In genomic region chr14:79184071-79184470, GRCm38 (mm10) we compare ENCODE assay signal across 12 mouse cellular contexts.
A peak's percentile ranks its signal among the peaks of the same experiment; 100 is the strongest.
DNase-seq lines count a peak whose midpoint lies in the region; ATAC-seq and TF ChIP-seq lines count a peak whose summit lies in the region.
"Had no signal": no experiment of that assay in that cellular context is flagged by ENCODE, and none has a peak within 500 bp of the region (broad histone marks: within the 10 kb centered on the region; RNA-seq: fewer than 3 reads in every experiment).

No protein-coding gene starts in this region.

- intact Hi-C loops in gastrocnemius, adult 2 months (cut with DNase I) = loop anchor here (5.0 kb wide), 2 partner anchors 93 to 118 kb away; partner anchors contain the start of gene Rgcc

- H3K27ac ChIP-seq in gastrocnemius, adult 2 months = peak overlapping the region; percentile 84
- H3K27ac ChIP-seq in lung, postnatal 0 days (ENCODE audit: low read length) = 0 out of 2 replicates have a peak overlapping the region, but pooled peaks have one; percentile 9
- H3K27ac ChIP-seq in stomach, embryonic 14.5 days (ENCODE audit: low read length) = peak overlapping the region; percentile 39; the same call in 1 of the 2 replicates
- H3K27ac ChIP-seq: heart, embryonic 13.5 days had no signal

- ATAC-seq in lung, postnatal 0 days = peak; percentile 49
- ATAC-seq in stomach, embryonic 14.5 days (ENCODE audit: insufficient number of reproducible peaks, insufficient read depth, low FRiP score, low read depth) = no peak
- ATAC-seq in megakaryocyte, adult 5-6 weeks (ENCODE audit: poor library complexity, severe bottlenecking) = no peak

- no peak for TF ChIP-seq CTCF in gastrocnemius, adult 2 months (IDR thresholded peaks at IDR 0.05)
- TF ChIP-seq CTCF in lung, postnatal 0 days (IDR thresholded peaks at IDR 0.05) = no peak

- no peaks in the 10 kb centered on the region for H3K36me3 ChIP-seq in lung, postnatal 0 days (ENCODE audit: insufficient read depth, low read length)
- no peaks in the 10 kb centered on the region for H3K36me3 ChIP-seq in stomach, embryonic 14.5 days (ENCODE audit: control insufficient read depth, insufficient read depth, low read length)

- H3K9me3 ChIP-seq in lung, postnatal 0 days (ENCODE audit: low read length) = no peaks in the 10 kb centered on the region
- H3K9me3 ChIP-seq in stomach, embryonic 14.5 days (ENCODE audit: control insufficient read depth, low read depth, low read length) = no peaks in the 10 kb centered on the region

- H3K4me3 ChIP-seq in gastrocnemius, adult 2 months = peak overlapping the region; percentile 8
- no peak overlapping the region for H3K4me3 ChIP-seq in lung, postnatal 0 days (ENCODE audit: low read depth, low read length)
- no peak overlapping the region for H3K4me3 ChIP-seq in stomach, embryonic 14.5 days (ENCODE audit: low read depth, low read length)
- H3K4me3 ChIP-seq: heart, embryonic 13.5 days had no signal

- no peak overlapping the region for H3K9ac ChIP-seq in lung, postnatal 0 days (replicated peaks; ENCODE audit: low read depth)
- no peak overlapping the region for H3K9ac ChIP-seq in stomach, embryonic 14.5 days (replicated peaks; ENCODE audit: low read depth, low read length)
- H3K9ac ChIP-seq: heart, embryonic 13.5 days had no signal

- WGBS in lung, postnatal 0 days = 63% methylated on average over 10 of the region's 10 CpGs
- 83% methylated on average over 10 of the region's 10 CpGs for WGBS in stomach, embryonic 14.5 days

- H3K27me3 ChIP-seq in lung, postnatal 0 days (replicated peaks; ENCODE audit: insufficient read depth, low read length) = no peaks in the 10 kb centered on the region
- no peaks in the 10 kb centered on the region for H3K27me3 ChIP-seq in stomach, embryonic 14.5 days (ENCODE audit: control insufficient read depth, insufficient read depth, low read length)
- H3K27me3 ChIP-seq: heart, embryonic 13.5 days had no signal

- TF ChIP-seq EP300 in lung, postnatal 0 days (IDR thresholded peaks at IDR 0.05) = no peak

- no peaks in the 10 kb centered on the region for H3K4me1 ChIP-seq in lung, postnatal 0 days (ENCODE audit: insufficient read depth, low read depth, low read length)
- peaks cover 5% of the 10 kb centered on the region; the same call in 1 of the 2 replicates for H3K4me1 ChIP-seq in stomach, embryonic 14.5 days (ENCODE audit: control insufficient read depth, insufficient read depth, low read length)

- no peak overlapping the region for H3K4me2 ChIP-seq in lung, postnatal 0 days (replicated peaks; ENCODE audit: low read depth, low read length)
- no peak overlapping the region for H3K4me2 ChIP-seq in stomach, embryonic 14.5 days (replicated peaks; ENCODE audit: low read depth, low read length)
- H3K4me2 ChIP-seq: heart, embryonic 13.5 days had no signal

- DNase-seq in gastrocnemius, adult 2 months = no peak
- DNase-seq in gastrocnemius, adult 8-10 months (ENCODE audit: low spot score in 2 of 2) = no peak
- DNase-seq in lung, postnatal 0 days (ENCODE audit: low spot score) = no peak
- no peak for DNase-seq in lung, postnatal 14 days
- peak; percentile 33 to 38 for DNase-seq in kidney, adult 8-10 months
- DNase-seq in left cerebral cortex, adult 11 months (ENCODE audit: low spot score) = no peak
- DNase-seq: lung, postnatal 10 days; retina, postnatal 1 day; spleen, adult 18-20 months had no signal

Comparison
In these comparisons a context has a peak if more than half of its experiments do, and no peak if none do; other contexts are left out.
1. DNase-seq: peak in kidney, adult 8-10 months (2 of 2); none in gastrocnemius, adult 2 months (single experiment), gastrocnemius, adult 8-10 months (0 of 2), lung, postnatal 0 days (single experiment), lung, postnatal 14 days (single experiment) and left cerebral cortex, adult 11 months (single experiment).
2. H3K27ac ChIP-seq: peak in every context shown above with its lines; median percentile 84 in gastrocnemius, adult 2 months; 39 in stomach, embryonic 14.5 days; 9 in lung, postnatal 0 days.